Mouse (Mus musculus) kidney, adult 2 months (tissue): Measurements from ENCODE around the gene Ly86.

Experiments
- CTCF ChIP-seq: fragments of 200-500 bp; conservative IDR thresholded peaks from 2 replicates; pipeline ENCODE4 v1.5.1; 2011; ENCODE audit warnings: low read depth, mild to moderate bottlenecking, control low read depth, low read length, moderate library complexity, mixed read lengths; ENCODE audit not compliant: insufficient read depth, insufficient read length
- POLR2A ChIP-seq: fragments of 200-500 bp; IDR thresholded peaks from one replicate; pipeline ENCODE4 v1.6.1; 2011; ENCODE audit warnings: low read depth, low read length, control low read depth

- no peak for TF ChIP-seq CTCF
- TF ChIP-seq POLR2A, result no peak
These were observed 89.8 kb downstream of the Ly86 start for GRCm38 (mm10) chr13:37434841-37435240.
